Mouse (Mus musculus): ENCODE measurements at regions not wholly inside any gene's neighbourhood (a gene's known extent, or its start where the extent isn't known, plus 50 kb on each side); places are given as distances from the start of the nearest gene placed in this dataset.
"Not testable (repeated sequence)": the region's sequence is repeated elsewhere in the genome, so short reads cannot be mapped to it uniquely, and the experiment has no call there.

- DNase-seq (ENCODE audit: low spot score in 2 of 2): no peak
Observed at GRCm38 (mm10) chr15:43581246-43581645, 3447.1 kb downstream of the 9330182O14Rik start.

GRCm38 (mm10) chr15:43585751-43586150 is 3451.6 kb downstream of the 9330182O14Rik start:
- no peak for DNase-seq (ENCODE audit: low spot score in 2 of 2)

- DNase-seq (ENCODE audit: low spot score in 2 of 2): peak; percentile 48 to 91
Observed at GRCm38 (mm10) chr15:43588021-43588420, 3453.9 kb downstream of the 9330182O14Rik start.

GRCm38 (mm10) chr15:43607700-43608099 is 3473.5 kb downstream of the 9330182O14Rik start:
- DNase-seq (ENCODE audit: low spot score in 2 of 2): no peak

GRCm38 (mm10) chr15:43609901-43610300 is 3475.7 kb downstream of the 9330182O14Rik start:
- DNase-seq (ENCODE audit: low spot score in 2 of 2): peak in 1 of 2 experiments; percentile 30

- no peak for DNase-seq (ENCODE audit: low spot score in 2 of 2)
Observed at GRCm38 (mm10) chr15:43614004-43614661, 3480.0 kb downstream of the 9330182O14Rik start.

GRCm38 (mm10) chr15:43615727-43616126 is 3481.6 kb downstream of the 9330182O14Rik start:
- peak in 1 of 2 experiments; percentile 6 for DNase-seq (ENCODE audit: low spot score in 2 of 2)

- no peak for DNase-seq (ENCODE audit: low spot score in 2 of 2)
Observed at GRCm38 (mm10) chr15:43624431-43624965, 3490.3 kb downstream of the 9330182O14Rik start.

- no peak for DNase-seq (ENCODE audit: low spot score in 2 of 2)
Observed at GRCm38 (mm10) chr15:43625021-43625510, 3490.9 kb downstream of the 9330182O14Rik start.

- DNase-seq (ENCODE audit: low spot score in 2 of 2): no peak
Observed at GRCm38 (mm10) chr15:43650818-43651500, 3516.8 kb downstream of the 9330182O14Rik start.

GRCm38 (mm10) chr15:43663648-43664047 is 3529.5 kb downstream of the 9330182O14Rik start:
- DNase-seq (ENCODE audit: low spot score in 2 of 2): no peak

GRCm38 (mm10) chr15:43678844-43679243 is 3544.7 kb downstream of the 9330182O14Rik start:
- no peak for DNase-seq (ENCODE audit: low spot score in 2 of 2)

- DNase-seq (ENCODE audit: low spot score in 2 of 2): no peak
Observed at GRCm38 (mm10) chr15:43682176-43682575, 3548.0 kb downstream of the 9330182O14Rik start.

- DNase-seq (ENCODE audit: low spot score in 2 of 2): not testable (repeated sequence)
Observed at GRCm38 (mm10) chr15:43691998-43692397, 3557.8 kb downstream of the 9330182O14Rik start.

- peak; percentile 67 to 87 for DNase-seq (ENCODE audit: low spot score in 2 of 2)
Observed at GRCm38 (mm10) chr15:43695451-43695850, 3561.3 kb downstream of the 9330182O14Rik start.

- no peak for DNase-seq (ENCODE audit: low spot score in 2 of 2)
Observed at GRCm38 (mm10) chr15:43717035-43717434, 3582.9 kb downstream of the 9330182O14Rik start.

GRCm38 (mm10) chr15:43717559-43717958 is 3583.4 kb downstream of the 9330182O14Rik start:
- DNase-seq (ENCODE audit: low spot score in 2 of 2): peak; percentile 40 to 80

GRCm38 (mm10) chr15:43720916-43721315 is 3586.8 kb downstream of the 9330182O14Rik start:
- DNase-seq (ENCODE audit: low spot score in 2 of 2): peak in 1 of 2 experiments; percentile 30

- no peak for DNase-seq (ENCODE audit: low spot score in 2 of 2)
Observed at GRCm38 (mm10) chr15:43735697-43736096, 3601.5 kb downstream of the 9330182O14Rik start.

GRCm38 (mm10) chr15:43758256-43758655 is 3624.1 kb downstream of the 9330182O14Rik start:
- peak in 1 of 2 experiments; percentile 51 for DNase-seq (ENCODE audit: low spot score in 2 of 2)

GRCm38 (mm10) chr15:43764606-43765005 is 3630.4 kb downstream of the 9330182O14Rik start:
- DNase-seq (ENCODE audit: low spot score in 2 of 2): no peak

GRCm38 (mm10) chr15:43772718-43773117 is 3638.6 kb downstream of the 9330182O14Rik start:
- peak in 1 of 2 experiments; percentile 41 for DNase-seq (ENCODE audit: low spot score in 2 of 2)
